Comparison of ENCODE assay signal across 8 mouse cellular contexts in the genomic region with DNA sequence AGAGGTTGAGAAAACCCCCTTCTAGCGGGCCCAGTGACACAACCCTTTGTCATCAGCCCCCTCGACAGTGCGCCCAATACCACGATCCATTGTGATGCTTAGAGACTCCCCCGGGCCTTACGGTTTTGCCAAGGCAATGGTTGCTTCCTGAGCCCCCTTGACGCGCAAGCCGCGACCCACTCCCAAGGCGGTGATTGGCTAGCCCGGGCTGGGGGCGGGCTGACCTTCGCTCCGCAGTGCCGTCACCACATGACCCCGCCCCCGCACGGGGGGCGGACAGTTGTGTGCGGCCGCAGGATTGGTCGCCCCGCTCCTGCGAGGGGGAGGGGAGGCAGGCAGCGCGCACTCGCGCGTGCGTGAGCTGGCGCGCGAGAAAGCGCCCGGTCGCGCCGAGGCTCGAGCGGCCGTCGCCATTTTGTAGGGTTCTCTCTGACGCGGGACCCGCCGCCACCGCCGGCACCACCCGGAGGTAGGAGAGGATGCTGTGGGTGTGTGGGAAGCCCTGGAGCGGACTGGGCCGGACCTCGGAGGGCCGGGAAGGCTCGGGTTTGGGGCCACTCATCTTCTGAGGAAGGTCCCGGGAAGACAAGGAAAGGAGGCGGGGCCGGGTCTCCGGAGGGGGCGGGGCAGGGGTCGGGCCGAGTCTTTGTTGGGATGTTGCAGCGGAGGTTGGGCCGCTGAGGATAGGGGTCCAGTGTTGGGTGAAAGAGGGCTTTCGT. TPM values are rescaled to one million over a fixed set of nuclear protein-coding genes. Genes with fewer than 3 reads are reported as not detected.
DNase-seq lines count a peak whose midpoint lies in the region; ATAC-seq lines count a peak whose summit lies in the region.

TSS of gene Rbm4b (plus strand) at position 305 of the 719 bp plus-strand sequence.

- peak within 1 kb of the TSS; percentile 81 for H3K9ac ChIP-seq in hindbrain, embryonic 12.5 days

- H3K4me3 ChIP-seq in hindbrain, embryonic 12.5 days: peak within 1 kb of the TSS; percentile 74

- peak; percentile 92 for DNase-seq in MN1 (ENCODE audit: low spot score)
- DNase-seq in cerebellum, adult 9-10 months: peak; percentile 96
- peak; percentile 93 to 97 for DNase-seq in frontal cortex, adult 2 months (ENCODE audit: extremely low spot score in 1 of 2, low spot score in 1 of 2)
- peak; percentile 97 to 98 for DNase-seq in layer of hippocampus, postnatal 14 days (ENCODE audit: low spot score in 2 of 2)
- peak; percentile 96 for DNase-seq in lung, postnatal 14 days
- peak; percentile 88 for DNase-seq in retina, adult 2 months (ENCODE audit: low read depth, low spot score)
- DNase-seq in thymus, postnatal 36 days: peak; percentile 98 to 99

- ATAC-seq in hindbrain, embryonic 12.5 days (ENCODE audit: low FRiP score): peak; percentile 95

- H3K4me2 ChIP-seq in hindbrain, embryonic 12.5 days (replicated peaks): peak within 1 kb of the TSS; percentile 62

- H3K36me3 ChIP-seq in hindbrain, embryonic 12.5 days: peaks cover 33% of the 10 kb centered on the region

- under 1% methylated on average over 65 of the region's 65 CpGs for WGBS in hindbrain, embryonic 12.5 days

- H3K9me3 ChIP-seq in hindbrain, embryonic 12.5 days (replicated peaks): no peaks in the 10 kb centered on the region

- no peaks in the 10 kb centered on the region for H3K27me3 ChIP-seq in hindbrain, embryonic 12.5 days

- H3K4me1 ChIP-seq in hindbrain, embryonic 12.5 days: peaks cover 34% of the 10 kb centered on the region

- H3K27ac ChIP-seq in hindbrain, embryonic 12.5 days: peak within 1 kb of the TSS; percentile 98

RNA-seq across cellular contexts. Expression of gene Rbm4b, which starts in this region (rescaled TPM):
- polyA plus RNA-seq in frontal cortex, adult 2 months (2012; rRNA removed): 24.3 and 25.3 TPM in 2 replicates
- polyA plus RNA-seq in hindbrain, embryonic 12.5 days (2016; fragmentation: Nextera tagmentation; extraction: Ambion mirVana): 155 TPM in 2 replicates
- total RNA-seq in layer of hippocampus, postnatal 14 days (2021): 10 to 100 TPM; 14.3 to 14.4 TPM

Comparison
In these comparisons a context has a peak if more than half of its experiments do, and no peak if none do; other contexts are left out.
1. Peak in every context shown above with its lines: DNase-seq, ATAC-seq, H3K4me3 ChIP-seq and H3K27ac ChIP-seq.